Mouse (Mus musculus) cerebellum, adult (tissue): Measurements from ENCODE around the gene Prss48.

Source experiments
- ATAC-seq: cut with Nextera tagmentation; 2 replicates; pipeline ENCODE4 v1.9.2; 2017; ENCODE audit warnings: mild to moderate bottlenecking, moderate library complexity, mixed read lengths; ENCODE audit not compliant: insufficient number of reproducible peaks, low FRiP score, low TSS enrichment

Gene Prss48

DNA sequence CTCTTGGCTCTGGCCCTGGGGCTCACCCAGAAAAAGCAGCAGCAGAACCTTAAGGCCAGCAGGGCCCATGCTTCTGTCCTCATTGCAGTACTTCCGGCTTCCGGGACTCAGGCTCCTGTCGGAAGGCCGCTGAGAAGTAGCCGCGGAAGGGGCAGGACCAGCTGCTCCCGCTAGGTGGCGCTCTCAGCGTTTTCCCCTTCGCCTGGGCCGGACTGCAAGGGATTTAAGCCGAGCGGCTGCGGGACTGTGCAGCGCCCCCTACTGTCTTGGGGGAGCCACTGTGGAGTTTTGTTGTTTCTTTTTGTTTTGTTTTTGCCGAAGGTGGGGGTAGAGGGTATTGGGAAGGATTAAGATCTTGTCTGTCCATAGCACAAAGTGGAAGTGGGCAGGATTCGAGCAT, at the start of gene Prss48:
Gene Prss48 (minus strand): TSS at position 69 of the 400 bp plus-strand sequence.
- no peak for ATAC-seq

DNA sequence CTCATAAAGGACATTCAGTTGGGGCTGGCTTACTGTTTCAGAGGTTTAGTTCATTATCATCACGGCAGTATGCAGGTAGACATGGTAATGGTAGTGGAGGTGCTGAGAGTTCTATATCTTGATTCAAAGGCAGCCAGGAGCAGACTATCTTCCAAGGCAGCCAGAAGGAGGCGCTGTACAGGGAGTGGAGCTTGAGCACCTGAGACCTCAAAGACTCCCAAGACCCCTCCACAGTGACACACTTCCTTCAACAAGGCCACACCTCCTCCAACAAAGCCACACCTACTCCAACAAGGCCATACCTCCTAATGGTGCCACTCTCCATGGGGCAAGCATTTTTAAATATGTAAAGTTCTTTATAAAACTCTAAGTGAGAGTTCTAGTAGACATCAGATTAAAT, 46.8 kb upstream of the Prss48 start:
- ATAC-seq: no peak

GRCm38 (mm10) chr3:86047686-86048408, 45.6 kb upstream of the Prss48 start:
- no peak for ATAC-seq

GRCm38 (mm10) chr3:86040286-86041201, 38.3 kb upstream of the Prss48 start:
- ATAC-seq: no peak

DNA sequence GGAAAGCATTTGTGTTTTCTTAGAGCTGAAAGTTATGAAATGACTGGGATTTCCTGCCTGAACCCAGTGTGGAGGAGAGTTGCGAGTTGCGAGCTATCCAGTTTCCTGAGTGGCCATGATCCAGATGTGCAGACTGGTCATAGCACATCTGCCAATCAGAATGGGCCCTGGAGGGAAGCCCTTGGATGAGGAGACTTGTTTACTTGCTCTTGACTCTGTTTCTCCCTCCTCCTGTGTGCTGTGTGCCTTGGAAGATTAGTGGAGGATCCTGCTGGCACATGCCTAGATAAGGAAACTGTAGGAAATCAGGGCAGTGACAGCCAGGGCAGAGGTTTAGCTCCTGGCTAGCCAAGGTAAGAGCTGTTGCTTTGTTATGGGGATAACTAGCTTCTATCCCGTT, 36.4 kb upstream of the Prss48 start:
- no peak for ATAC-seq

GRCm38 (mm10) chr3:86037926-86038484, 35.7 kb upstream of the Prss48 start:
- no peak for ATAC-seq

DNA sequence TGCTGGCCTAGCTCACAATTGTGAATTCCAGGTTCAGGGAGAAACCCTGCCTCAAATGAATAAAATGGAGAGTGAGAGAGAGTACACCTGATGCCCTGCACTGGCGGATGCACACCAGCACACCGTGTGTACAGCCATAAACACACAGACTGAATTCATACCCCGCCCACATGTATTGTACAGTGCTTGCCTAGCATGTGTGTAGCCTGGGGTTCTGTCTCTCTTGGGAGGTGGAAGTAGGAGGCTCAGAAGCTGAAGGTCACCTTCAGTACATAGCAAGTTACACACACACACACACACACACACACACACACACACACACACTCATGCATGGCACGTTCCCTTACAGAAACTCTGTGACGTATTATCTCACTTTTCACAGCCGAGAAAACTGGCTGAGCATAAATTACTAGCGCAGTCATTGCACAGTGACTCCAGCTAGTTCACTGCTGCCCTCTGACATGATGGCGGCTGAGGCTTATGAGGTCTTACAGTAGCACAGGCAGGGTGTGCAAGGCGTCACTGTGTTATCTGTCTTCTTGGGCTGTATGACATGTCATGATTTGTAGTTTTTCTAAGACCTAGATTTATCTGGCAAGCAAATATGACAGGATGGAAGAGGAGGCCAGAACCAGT, 31.3 kb upstream of the Prss48 start:
- ATAC-seq: no peak

GRCm38 (mm10) chr3:86030566-86030965, 28.3 kb upstream of the Prss48 start:
- peak; percentile 65 for ATAC-seq

DNA sequence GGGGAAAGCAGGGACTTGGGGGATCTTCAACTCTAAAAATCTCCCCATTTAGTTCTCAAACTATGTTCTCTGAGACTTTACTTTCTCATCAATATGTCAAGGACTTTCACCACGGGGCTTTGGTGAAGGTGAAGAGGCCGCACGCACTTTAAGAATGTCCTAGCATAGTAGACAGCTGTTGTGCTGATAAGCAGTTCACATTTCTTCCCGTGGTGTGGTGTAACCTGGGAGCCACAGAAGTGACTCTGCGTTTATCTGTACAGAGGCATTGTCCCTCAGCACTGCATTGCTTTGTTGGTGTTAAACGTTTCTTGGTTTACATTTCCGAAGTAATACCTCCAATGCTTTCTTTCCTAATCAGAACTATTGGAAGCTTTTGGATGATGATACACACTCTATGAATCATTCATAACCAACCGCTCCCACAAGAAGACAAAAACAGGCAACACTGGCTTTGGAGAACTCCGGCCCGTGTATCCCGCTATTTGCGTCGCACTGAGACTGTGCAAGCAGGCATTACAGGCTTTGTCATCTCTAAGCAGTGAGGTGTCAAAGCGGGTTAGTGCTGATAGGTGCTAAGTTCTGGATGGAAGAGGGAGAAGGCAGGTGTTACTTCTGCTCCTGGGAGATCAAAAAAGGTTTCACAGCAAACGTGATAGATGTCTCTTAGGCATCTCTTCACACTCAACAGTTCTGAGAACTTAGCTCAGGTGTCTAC, 26.5 kb upstream of the Prss48 start:
- ATAC-seq: no peak

- ATAC-seq: no peak
These were observed 23.2 kb upstream of the Prss48 start for GRCm38 (mm10) chr3:86025341-86026137.

DNA sequence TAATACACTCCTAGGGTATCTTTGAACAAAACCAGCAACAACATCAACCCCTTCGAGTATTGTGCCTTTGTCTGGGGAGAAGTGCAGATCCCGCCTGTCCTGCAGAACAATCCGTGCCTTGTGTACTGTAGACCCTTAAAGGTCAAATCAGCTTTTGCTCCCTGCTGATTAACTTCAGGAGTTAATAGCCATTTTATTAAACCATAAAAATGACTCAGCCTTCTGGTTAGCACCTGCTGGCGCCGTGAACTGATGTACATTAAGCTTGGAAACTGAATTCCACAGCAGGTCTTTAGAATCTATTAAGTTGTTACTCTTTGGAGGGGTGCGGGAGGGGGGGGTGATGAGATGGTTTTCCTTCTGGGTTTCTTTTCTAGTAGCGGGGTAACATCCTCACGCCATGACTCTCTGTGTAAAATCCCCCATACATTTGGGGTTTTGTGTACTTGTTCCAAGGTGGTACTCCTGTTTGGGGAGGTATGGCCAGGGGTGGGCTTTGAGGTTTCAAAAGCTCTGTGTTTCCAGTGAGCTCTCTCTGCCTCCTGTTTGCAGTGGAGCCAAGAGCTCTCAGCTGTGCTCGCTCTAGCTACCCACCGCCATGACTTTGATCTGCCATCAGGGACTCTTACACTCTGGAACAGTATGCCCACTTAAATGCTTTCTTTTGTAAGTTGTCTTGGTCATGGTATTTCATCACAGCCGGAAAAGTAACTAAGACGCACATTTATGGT, 21.9 kb upstream of the Prss48 start:
- ATAC-seq: no peak

DNA sequence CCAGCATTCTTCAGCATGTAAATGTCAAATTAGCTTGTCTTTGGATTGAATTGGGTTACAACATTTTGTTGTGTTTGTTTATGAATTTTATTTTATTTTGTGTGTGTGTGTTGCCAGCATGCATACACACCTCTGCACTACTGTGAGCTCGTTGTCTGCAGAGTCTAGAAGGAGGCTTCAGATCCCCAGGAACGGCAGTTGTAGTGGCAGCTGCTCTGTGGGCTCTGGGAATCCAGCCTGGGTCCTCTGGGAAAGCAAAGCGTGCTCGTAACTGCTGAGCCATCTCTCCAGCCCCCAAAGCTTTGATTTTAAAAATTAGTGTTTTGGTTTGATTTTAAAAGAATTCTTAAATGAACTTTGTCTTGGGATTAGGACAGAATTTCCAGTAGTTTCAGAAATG, 19.4 kb upstream of the Prss48 start:
- ATAC-seq: no peak

GRCm38 (mm10) chr3:86020921-86021650, 18.8 kb upstream of the Prss48 start:
- ATAC-seq: no peak

- 0 out of 2 replicates have a peak, but pooled peaks have one; percentile 10 for ATAC-seq
These were observed 15.2 kb upstream of the Prss48 start for GRCm38 (mm10) chr3:86017484-86017883.

DNA sequence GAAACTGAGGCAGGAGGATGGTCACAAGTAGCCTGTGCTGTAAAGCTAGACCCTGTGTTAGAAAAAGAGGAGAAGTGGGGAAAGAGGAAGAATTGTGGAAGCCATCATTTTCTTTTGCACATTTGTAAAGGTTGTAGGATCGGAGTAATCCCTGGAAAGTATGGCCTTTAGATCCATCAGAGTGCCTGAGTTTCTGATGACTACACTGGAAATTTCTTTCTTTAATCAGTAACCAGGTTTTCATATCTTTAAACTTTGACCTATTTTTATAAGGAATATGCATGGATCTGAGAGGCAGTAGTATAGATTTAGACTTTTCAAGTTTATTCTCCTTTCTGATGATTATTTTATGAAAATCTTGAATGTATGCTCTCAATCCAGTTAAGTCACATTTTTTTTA, 14.7 kb upstream of the Prss48 start:
- ATAC-seq: no peak

DNA sequence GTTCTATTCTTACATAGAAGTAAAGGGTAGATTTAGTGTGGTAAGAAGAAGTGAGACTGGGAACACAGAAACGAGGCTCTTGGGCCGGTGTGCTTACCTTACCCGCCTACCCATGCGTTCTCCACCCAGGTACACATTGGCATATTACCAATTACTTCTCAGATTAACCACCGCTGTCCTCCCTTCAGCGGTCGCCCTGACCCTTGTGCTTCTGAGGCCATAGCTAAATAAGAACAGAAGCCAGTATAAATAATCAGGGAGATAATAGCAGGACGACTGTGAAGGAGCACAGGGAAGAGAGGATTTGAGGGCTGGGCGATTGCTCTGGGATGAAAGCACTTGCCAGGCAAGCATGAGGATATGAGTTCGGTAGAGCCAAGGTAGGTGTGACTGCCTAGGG, 11.5 kb upstream of the Prss48 start:
- ATAC-seq: no peak

DNA sequence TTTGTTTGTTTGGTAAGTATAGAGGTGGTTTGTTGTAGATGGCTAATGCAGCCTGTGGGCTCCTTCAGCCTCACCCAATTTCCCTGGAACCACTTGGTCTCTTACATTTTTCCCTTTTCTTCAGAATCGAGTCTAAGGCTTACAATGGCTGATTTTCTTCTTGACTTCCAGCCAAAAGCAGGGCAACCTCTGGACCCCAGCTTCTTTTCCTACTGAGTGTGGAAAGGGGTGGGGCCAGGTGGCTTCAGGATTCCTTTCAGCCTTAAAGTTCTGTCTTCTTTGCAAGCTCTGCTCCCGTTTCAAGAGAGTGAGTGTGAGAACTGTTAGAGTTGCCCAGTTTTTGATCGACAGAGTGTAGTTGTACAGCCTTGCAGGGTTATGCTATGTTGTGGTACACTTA, 9.5 kb upstream of the Prss48 start:
- no peak for ATAC-seq

- no peak for ATAC-seq
These were observed 9.1 kb upstream of the Prss48 start for GRCm38 (mm10) chr3:86011373-86011772.
